Mouse (Mus musculus) liver, embryonic 11.5 days (tissue): Measurements from ENCODE around the gene Rnf4. TPM values are rescaled to one million over a fixed set of nuclear protein-coding genes. Genes with fewer than 3 reads are reported as not detected.

Experiments used
- polyA plus RNA-seq: library from polyadenylated mRNA; unstranded; fragments of >200 nt; fragmentation: Nextera tagmentation; extraction: Ambion mirVana; gene quantifications from 2 replicates; pipeline ENCODE4 v1.2.1, GENCODE M21; 2014

Rnf4 gene
- polyA plus RNA-seq, 1 experiment from 2014 or later = 151 TPM

Other genes with a start within 250 kb of the Rnf4 start
- 0.58 and 0.79 TPM in 2 replicates for gene Poln, start 166.8 kb upstream of the Rnf4 start, polyA plus RNA-seq
- 47.5 and 51.5 TPM in 2 replicates for gene Haus3, start 166.8 kb upstream of the Rnf4 start, polyA plus RNA-seq
- 8.5 and 12.5 TPM in 2 replicates for gene Mxd4, start 148.6 kb upstream of the Rnf4 start, polyA plus RNA-seq
- gene Zfyve28, start 47.8 kb upstream of the Rnf4 start, polyA plus RNA-seq = 0.22 TPM in 1 of 2 replicates, not detected in the other
- not detected in 2 replicates for gene Cfap99, start 47.7 kb upstream of the Rnf4 start, polyA plus RNA-seq
- gene Fam193a, start 33.6 kb downstream of the Rnf4 start, polyA plus RNA-seq = 8.8 and 8.9 TPM in 2 replicates
- gene Tnip2, start 177.7 kb downstream of the Rnf4 start, polyA plus RNA-seq = 12.3 and 12.8 TPM in 2 replicates
- gene Sh3bp2, start 189.5 kb downstream of the Rnf4 start, polyA plus RNA-seq = 5.2 and 8.4 TPM in 2 replicates
- 170 and 186 TPM in 2 replicates for gene Add1, start 237.4 kb downstream of the Rnf4 start, polyA plus RNA-seq